Mouse (Mus musculus): ENCODE results near the gene Mmp10. TPM values are rescaled to one million over a fixed set of nuclear protein-coding genes. Genes with fewer than 3 reads are reported as not detected.

Mmp10 gene
- polyA plus RNA-seq, 1 experiment from 2014 or later: not detected

DNA sequence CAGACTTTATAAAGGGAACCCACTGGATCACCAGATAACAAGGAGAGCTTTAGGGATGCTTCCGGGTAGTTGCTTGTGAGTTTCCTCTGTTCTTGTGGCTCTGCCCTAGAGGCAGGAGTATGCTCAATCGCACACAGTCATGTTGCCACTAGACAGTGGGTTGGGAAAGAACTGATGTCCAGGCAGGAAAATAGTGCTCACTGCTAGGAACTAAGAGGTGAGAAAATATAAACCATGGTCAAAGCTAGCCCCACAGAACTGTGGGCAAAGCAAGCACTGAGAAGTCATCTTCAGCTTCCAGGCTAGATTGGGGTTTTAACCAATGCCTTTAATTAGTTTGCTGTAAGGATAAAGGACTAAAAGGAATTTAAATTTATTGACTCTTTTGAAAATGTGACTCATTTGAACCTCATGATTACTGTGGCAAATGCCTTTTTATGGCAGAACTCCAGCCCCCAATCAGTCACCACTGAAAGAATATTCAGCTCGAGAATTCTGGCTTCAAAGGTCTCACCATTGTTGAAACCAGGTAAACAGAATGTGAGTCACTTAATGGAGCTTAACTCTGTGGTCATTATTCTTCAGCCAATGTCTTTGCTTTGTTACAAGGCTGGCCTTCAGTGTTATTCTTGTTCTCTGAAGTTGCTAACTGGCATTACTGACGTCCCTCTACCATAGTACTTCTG, 24.2 kb downstream of the Mmp10 start:
- Histone ChIP-seq H3K4me3 (replicated peaks; ENCODE audit: low read depth, low read length) (no peak overlapping the region), H3K27me3 (ENCODE audit: control insufficient read depth, insufficient read depth, low read length) (no peaks in the 10 kb centered on the region), H3K36me3 (ENCODE audit: control insufficient read depth, insufficient read depth, low read length) (no peaks in the 10 kb centered on the region), H3K27ac (replicated peaks; ENCODE audit: low read depth, low read length) (no peak overlapping the region), H3K4me1 (ENCODE audit: control insufficient read depth, insufficient read depth, low read length) (no peaks in the 10 kb centered on the region), H3K9me3 (ENCODE audit: control insufficient read depth, low read length) (no peaks in the 10 kb centered on the region), H3K4me2 (ENCODE audit: low read length) (no peak overlapping the region), H3K9ac (replicated peaks; ENCODE audit: low read length) (no peak overlapping the region)
- no peak for DNase-seq
- 78% methylated on average over 4 of the region's 4 CpGs for WGBS
- ATAC-seq (ENCODE audit: low FRiP score, low TSS enrichment): no peak

DNA sequence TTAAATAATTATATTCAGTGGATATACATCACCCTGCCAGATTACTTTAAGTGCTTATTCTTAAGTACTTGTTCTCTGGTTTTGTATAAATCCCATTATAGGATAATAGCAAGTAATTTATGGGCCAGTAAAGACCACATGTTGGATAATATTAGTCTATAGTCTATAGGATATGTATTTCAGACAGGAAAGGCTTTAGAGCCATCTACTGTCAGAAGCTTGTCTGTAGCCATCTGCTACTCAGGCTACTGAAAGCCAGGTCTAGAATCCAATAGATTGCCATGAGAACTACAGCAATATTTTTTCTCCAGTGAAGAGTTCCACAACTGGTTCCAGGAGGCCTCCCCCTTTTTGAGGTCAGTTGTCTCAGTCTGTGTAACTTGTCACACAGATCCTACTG, 40.6 kb downstream of the Mmp10 start:
- ATAC-seq (ENCODE audit: low FRiP score, low TSS enrichment) (no peak), DNase-seq (no peak)
- Histone ChIP-seq H3K4me3 (replicated peaks; ENCODE audit: low read depth, low read length) (no peak overlapping the region), H3K9ac (replicated peaks; ENCODE audit: low read length) (no peak overlapping the region), H3K36me3 (ENCODE audit: control insufficient read depth, insufficient read depth, low read length) (no peaks in the 10 kb centered on the region), H3K27ac (replicated peaks; ENCODE audit: low read depth, low read length) (no peak overlapping the region), H3K4me2 (ENCODE audit: low read length) (no peak overlapping the region), H3K9me3 (ENCODE audit: control insufficient read depth, low read length) (0 out of 2 replicates have a peak, but pooled peaks cover 2% of the 10 kb centered on the region), H3K4me1 (ENCODE audit: control insufficient read depth, insufficient read depth, low read length) (no peaks in the 10 kb centered on the region), H3K27me3 (ENCODE audit: control insufficient read depth, insufficient read depth, low read length) (no peaks in the 10 kb centered on the region)

- ATAC-seq (ENCODE audit: low FRiP score, low TSS enrichment) (no peak), DNase-seq (no peak)
- no peaks in the 10 kb centered on the region for H3K9me3 ChIP-seq (ENCODE audit: control insufficient read depth, low read length)
- H3K27ac ChIP-seq (replicated peaks; ENCODE audit: low read depth, low read length): no peak overlapping the region
- H3K4me1 ChIP-seq (ENCODE audit: control insufficient read depth, insufficient read depth, low read length): no peaks in the 10 kb centered on the region
- no peaks in the 10 kb centered on the region for H3K36me3 ChIP-seq (ENCODE audit: control insufficient read depth, insufficient read depth, low read length)
- H3K27me3 ChIP-seq (ENCODE audit: control insufficient read depth, insufficient read depth, low read length): no peaks in the 10 kb centered on the region
- no peak overlapping the region for H3K4me3 ChIP-seq (replicated peaks; ENCODE audit: low read depth, low read length)
- no peak overlapping the region for H3K9ac ChIP-seq (replicated peaks; ENCODE audit: low read length)
- no peak overlapping the region for H3K4me2 ChIP-seq (ENCODE audit: low read length)
- 67% methylated on average over 1 of the region's 1 CpGs for WGBS
Observed at GRCm38 (mm10) chr9:7544923-7545457, 42.8 kb downstream of the Mmp10 start.

DNA sequence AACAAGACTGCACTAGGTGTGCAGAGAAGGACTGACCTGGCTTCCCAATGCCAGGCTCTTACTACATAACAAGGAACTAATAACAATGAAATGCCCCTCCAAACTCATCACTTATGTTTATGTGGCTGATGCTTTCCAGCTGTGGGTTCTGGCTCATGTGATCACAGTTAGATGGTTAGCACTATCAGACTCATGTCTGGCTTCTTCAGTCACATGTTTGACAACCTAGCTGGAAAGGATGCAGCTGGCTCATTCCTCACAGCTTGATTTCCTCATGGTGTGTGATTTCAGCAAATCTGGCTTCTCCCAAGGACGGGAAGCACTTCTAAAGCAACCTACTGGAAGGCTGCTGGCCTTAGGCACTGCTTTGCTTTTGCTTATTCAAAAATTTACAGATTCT, 43.3 kb downstream of the Mmp10 start:
- H3K4me2 ChIP-seq (ENCODE audit: low read length): no peak overlapping the region
- H3K27ac ChIP-seq (replicated peaks; ENCODE audit: low read depth, low read length): no peak overlapping the region
- DNase-seq (no peak), ATAC-seq (ENCODE audit: low FRiP score, low TSS enrichment) (no peak)
- H3K27me3 ChIP-seq (ENCODE audit: control insufficient read depth, insufficient read depth, low read length): no peaks in the 10 kb centered on the region
- WGBS: 68% methylated on average over 1 of the region's 1 CpGs
- no peak overlapping the region for H3K4me3 ChIP-seq (replicated peaks; ENCODE audit: low read depth, low read length)
- no peaks in the 10 kb centered on the region for H3K36me3 ChIP-seq (ENCODE audit: control insufficient read depth, insufficient read depth, low read length)
- H3K4me1 ChIP-seq (ENCODE audit: control insufficient read depth, insufficient read depth, low read length): no peaks in the 10 kb centered on the region
- H3K9me3 ChIP-seq (ENCODE audit: control insufficient read depth, low read length): no peaks in the 10 kb centered on the region
- H3K9ac ChIP-seq (replicated peaks; ENCODE audit: low read length): no peak overlapping the region

DNA sequence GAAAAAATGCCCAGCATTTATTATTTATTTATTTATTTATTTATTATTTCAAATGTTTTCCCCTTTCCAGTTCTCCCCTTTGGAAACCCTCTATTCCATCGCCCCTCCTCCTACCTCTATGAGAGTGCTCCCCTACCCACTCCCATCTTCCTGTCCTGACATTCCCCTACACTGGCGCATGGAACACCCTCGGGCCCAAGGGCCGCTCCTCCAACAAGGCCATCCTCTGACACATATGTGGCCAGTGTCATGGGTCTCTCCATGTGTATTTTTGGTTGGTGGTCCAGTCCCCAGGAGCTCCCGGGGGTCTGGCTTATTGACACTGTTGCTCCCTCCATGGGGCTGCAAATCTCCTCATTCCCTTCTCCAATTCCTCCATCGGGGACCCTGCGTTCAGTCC, 43.8 kb downstream of the Mmp10 start:
- H3K4me2 ChIP-seq (ENCODE audit: low read length): no peak overlapping the region
- H3K36me3 ChIP-seq (ENCODE audit: control insufficient read depth, insufficient read depth, low read length): no peaks in the 10 kb centered on the region
- no peak overlapping the region for H3K27ac ChIP-seq (replicated peaks; ENCODE audit: low read depth, low read length)
- no peaks in the 10 kb centered on the region for H3K27me3 ChIP-seq (ENCODE audit: control insufficient read depth, insufficient read depth, low read length)
- no peak overlapping the region for H3K9ac ChIP-seq (replicated peaks; ENCODE audit: low read length)
- 90% methylated on average over 7 of the region's 7 CpGs for WGBS
- DNase-seq (no peak), ATAC-seq (ENCODE audit: low FRiP score, low TSS enrichment) (no peak; the same call in 1 of the 2 replicates)
- no peak overlapping the region for H3K4me3 ChIP-seq (replicated peaks; ENCODE audit: low read depth, low read length)
- no peaks in the 10 kb centered on the region for H3K4me1 ChIP-seq (ENCODE audit: control insufficient read depth, insufficient read depth, low read length)
- H3K9me3 ChIP-seq (ENCODE audit: control insufficient read depth, low read length): no peaks in the 10 kb centered on the region

DNA sequence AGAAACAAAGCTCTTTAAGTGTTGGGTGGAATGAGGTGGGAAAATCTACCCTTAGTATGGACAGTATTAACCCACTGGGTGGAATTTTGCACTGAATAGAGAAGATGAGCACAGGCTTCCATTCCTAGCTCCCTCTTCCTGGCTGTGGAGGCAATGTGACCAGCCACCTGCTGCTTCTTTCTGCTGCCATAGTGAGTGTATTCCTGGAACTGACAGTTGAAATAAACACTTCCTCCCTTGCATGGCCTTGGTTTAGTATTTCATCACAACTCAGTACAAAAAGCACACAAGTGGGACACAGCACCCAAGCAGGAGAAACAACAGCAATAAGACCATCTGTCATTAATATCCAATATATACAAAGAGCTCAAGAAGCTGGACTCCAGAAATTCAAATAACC, 49.8 kb downstream of the Mmp10 start:
- H3K4me2 ChIP-seq (ENCODE audit: low read length): no peak overlapping the region
- H3K9me3 ChIP-seq (ENCODE audit: control insufficient read depth, low read length): no peaks in the 10 kb centered on the region
- no peak overlapping the region for H3K27ac ChIP-seq (replicated peaks; ENCODE audit: low read depth, low read length)
- H3K27me3 ChIP-seq (ENCODE audit: control insufficient read depth, insufficient read depth, low read length): no peaks in the 10 kb centered on the region
- H3K4me1 ChIP-seq (ENCODE audit: control insufficient read depth, insufficient read depth, low read length): no peaks in the 10 kb centered on the region
- H3K4me3 ChIP-seq (replicated peaks; ENCODE audit: low read depth, low read length): no peak overlapping the region
- ATAC-seq (ENCODE audit: low FRiP score, low TSS enrichment): no peak
- no peaks in the 10 kb centered on the region for H3K36me3 ChIP-seq (ENCODE audit: control insufficient read depth, insufficient read depth, low read length)
- no peak overlapping the region for H3K9ac ChIP-seq (replicated peaks; ENCODE audit: low read length)
- DNase-seq: no peak

DNA sequence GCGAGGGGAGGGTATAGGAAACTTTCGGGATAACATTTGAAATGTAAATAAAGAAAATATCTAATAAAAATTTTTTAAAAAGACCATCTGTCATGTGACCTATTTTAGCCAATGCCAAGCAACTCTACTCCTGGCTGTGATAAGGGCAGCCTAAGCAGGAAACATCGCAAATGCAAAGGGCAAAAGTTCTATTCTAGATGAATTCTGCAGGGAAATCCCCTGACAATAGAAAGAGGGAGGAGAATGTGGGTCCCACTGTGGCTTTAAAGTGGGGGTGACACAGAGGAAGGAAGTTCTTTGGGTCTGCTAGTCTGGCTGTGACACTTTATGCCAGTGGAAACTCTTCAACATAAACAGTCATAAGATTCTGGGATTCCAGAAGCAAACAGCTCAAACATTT, 51.4 kb downstream of the Mmp10 start:
- Histone ChIP-seq H3K27ac (replicated peaks; ENCODE audit: low read depth, low read length) (no peak overlapping the region), H3K4me3 (replicated peaks; ENCODE audit: low read depth, low read length) (no peak overlapping the region), H3K4me2 (ENCODE audit: low read length) (no peak overlapping the region), H3K9me3 (ENCODE audit: control insufficient read depth, low read length) (no peaks in the 10 kb centered on the region), H3K27me3 (ENCODE audit: control insufficient read depth, insufficient read depth, low read length) (no peaks in the 10 kb centered on the region), H3K4me1 (ENCODE audit: control insufficient read depth, insufficient read depth, low read length) (no peaks in the 10 kb centered on the region), H3K36me3 (ENCODE audit: control insufficient read depth, insufficient read depth, low read length) (no peaks in the 10 kb centered on the region), H3K9ac (replicated peaks; ENCODE audit: low read length) (no peak overlapping the region)
- DNase-seq (no peak), ATAC-seq (ENCODE audit: low FRiP score, low TSS enrichment) (no peak)
- WGBS: 83% methylated on average over 3 of the region's 3 CpGs

DNA sequence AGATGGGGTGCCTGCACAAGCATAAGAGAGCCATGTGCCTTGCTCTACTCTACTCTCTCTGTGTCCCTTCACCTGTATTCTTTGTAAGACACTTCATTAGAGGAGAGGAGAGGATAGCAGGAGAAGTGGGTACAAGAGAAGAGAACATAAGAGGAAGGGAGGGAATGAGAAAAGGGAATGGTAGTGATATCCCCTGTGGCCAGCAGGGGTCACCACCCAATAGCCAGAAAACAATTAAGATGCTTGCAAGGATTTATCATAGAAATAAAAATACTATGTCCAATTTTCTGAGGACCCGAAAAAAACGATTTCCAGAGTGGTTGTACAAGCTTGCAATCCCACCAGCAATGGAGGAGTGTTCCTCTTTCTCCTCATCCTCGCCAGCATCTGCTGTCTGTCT, 52.2 kb downstream of the Mmp10 start:
- Histone ChIP-seq H3K4me2 (ENCODE audit: low read length) (no peak overlapping the region), H3K9me3 (ENCODE audit: control insufficient read depth, low read length) (no peaks in the 10 kb centered on the region), H3K27me3 (ENCODE audit: control insufficient read depth, insufficient read depth, low read length) (no peaks in the 10 kb centered on the region), H3K27ac (replicated peaks; ENCODE audit: low read depth, low read length) (no peak overlapping the region), H3K36me3 (ENCODE audit: control insufficient read depth, insufficient read depth, low read length) (no peaks in the 10 kb centered on the region), H3K4me1 (ENCODE audit: control insufficient read depth, insufficient read depth, low read length) (no peaks in the 10 kb centered on the region), H3K9ac (replicated peaks; ENCODE audit: low read length) (no peak overlapping the region), H3K4me3 (replicated peaks; ENCODE audit: low read depth, low read length) (no peak overlapping the region)
- DNase-seq: peak; percentile 7
- WGBS: 50% methylated on average over 3 of the region's 3 CpGs
- no peak for ATAC-seq (ENCODE audit: low FRiP score, low TSS enrichment)

GRCm38 (mm10) chr9:7558221-7559017, 56.3 kb downstream of the Mmp10 start, which contains the start of gene Mmp8:
Gene Mmp8, plus strand, starts transcription at chr9:7558456.
- Histone ChIP-seq H3K36me3 (ENCODE audit: control insufficient read depth, insufficient read depth, low read length) (no peaks in the 10 kb centered on the region), H3K4me1 (ENCODE audit: control insufficient read depth, insufficient read depth, low read length) (no peaks in the 10 kb centered on the region), H3K4me3 (replicated peaks; ENCODE audit: low read depth, low read length) (no peak within 1 kb of the TSS), H3K27me3 (ENCODE audit: control insufficient read depth, insufficient read depth, low read length) (no peaks in the 10 kb centered on the region), H3K4me2 (ENCODE audit: low read length) (no peak within 1 kb of the TSS), H3K9ac (replicated peaks; ENCODE audit: low read length) (no peak within 1 kb of the TSS), H3K27ac (replicated peaks; ENCODE audit: low read depth, low read length) (no peak within 1 kb of the TSS), H3K9me3 (ENCODE audit: control insufficient read depth, low read length) (no peaks in the 10 kb centered on the region)
- DNase-seq (no peak), ATAC-seq (ENCODE audit: low FRiP score, low TSS enrichment) (no peak)
- 86% methylated on average over 8 of the region's 8 CpGs for WGBS
